Mouse (Mus musculus): Measurements from ENCODE around the gene Nudt3. TPM values are rescaled to one million over a fixed set of nuclear protein-coding genes. Genes with fewer than 3 reads are reported as not detected.

Gene Nudt3
- polyA plus RNA-seq, 1 experiment from 2014 or later, result 91.7 TPM

- peaks cover 18% of the 10 kb centered on the region for H3K27me3 ChIP-seq (ENCODE audit: poor library complexity, severe bottlenecking)
- H3K36me3 ChIP-seq (replicated peaks), result peaks cover 33% of the 10 kb centered on the region
- peak within 1 kb of the TSS; percentile 68 for H3K4me3 ChIP-seq
- under 1% methylated on average over 58 of the region's 58 CpGs for WGBS
- H3K27ac ChIP-seq, result peak within 1 kb of the TSS; percentile 88
- peaks cover 54% of the 10 kb centered on the region for H3K4me1 ChIP-seq
- no peaks in the 10 kb centered on the region for H3K9me3 ChIP-seq
- peak; percentile 95 for DNase-seq (ENCODE audit: extremely low spot score, low spot score)
Observed at GRCm38 (mm10) chr17:27565163-27565941, 57.9 kb downstream of the Nudt3 start, which contains the start of gene AI413582. AI413582 (minus strand) TSS chr17:27565756.

DNA sequence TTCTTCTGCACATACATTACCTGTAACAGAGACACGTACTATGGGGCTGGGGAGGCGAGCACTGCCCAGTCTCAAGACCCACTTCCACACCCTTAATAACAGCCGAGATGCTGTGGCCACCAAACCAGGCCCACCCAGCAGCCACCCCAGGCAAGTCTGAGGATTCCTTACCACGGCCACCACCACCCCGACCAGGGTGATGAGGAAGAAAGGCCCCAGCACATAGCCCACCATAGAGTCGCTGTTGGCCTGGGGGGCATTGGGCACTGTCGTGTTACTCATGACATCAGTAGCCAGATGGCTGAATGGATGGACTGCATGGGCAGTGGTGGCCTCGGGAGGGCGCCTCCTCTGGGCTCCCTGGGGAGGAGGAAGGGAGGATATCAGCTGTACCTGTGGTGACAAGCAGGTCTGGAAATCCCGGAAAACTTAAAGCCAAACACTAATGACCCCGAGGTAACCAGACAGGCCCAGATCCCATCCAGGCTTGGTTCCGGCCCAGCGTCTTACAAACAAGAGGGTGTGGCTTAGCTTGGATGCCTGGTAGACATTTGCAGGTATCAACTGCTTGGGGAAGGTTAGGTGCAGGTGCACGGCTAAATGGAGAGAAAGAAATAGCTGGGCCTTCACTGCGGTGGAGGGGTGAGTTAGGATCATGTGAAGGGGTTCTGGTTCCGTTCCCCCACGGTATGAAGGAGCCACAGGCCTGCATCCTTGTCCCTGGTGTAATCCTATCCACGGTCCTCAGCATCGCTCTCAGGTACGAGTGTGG, 58.7 kb downstream of the Nudt3 start:
- H3K27ac ChIP-seq, result peak overlapping the region; percentile 88
- H3K27me3 ChIP-seq (ENCODE audit: poor library complexity, severe bottlenecking), result peaks cover 18% of the 10 kb centered on the region
- peaks cover 40% of the 10 kb centered on the region for H3K36me3 ChIP-seq (replicated peaks)
- no peaks in the 10 kb centered on the region for H3K9me3 ChIP-seq
- DNase-seq (ENCODE audit: extremely low spot score, low spot score), result peak; percentile 53
- peak overlapping the region; percentile 68 for H3K4me3 ChIP-seq
- WGBS, result 8% methylated on average over 20 of the region's 20 CpGs
- peaks cover 62% of the 10 kb centered on the region for H3K4me1 ChIP-seq

DNA sequence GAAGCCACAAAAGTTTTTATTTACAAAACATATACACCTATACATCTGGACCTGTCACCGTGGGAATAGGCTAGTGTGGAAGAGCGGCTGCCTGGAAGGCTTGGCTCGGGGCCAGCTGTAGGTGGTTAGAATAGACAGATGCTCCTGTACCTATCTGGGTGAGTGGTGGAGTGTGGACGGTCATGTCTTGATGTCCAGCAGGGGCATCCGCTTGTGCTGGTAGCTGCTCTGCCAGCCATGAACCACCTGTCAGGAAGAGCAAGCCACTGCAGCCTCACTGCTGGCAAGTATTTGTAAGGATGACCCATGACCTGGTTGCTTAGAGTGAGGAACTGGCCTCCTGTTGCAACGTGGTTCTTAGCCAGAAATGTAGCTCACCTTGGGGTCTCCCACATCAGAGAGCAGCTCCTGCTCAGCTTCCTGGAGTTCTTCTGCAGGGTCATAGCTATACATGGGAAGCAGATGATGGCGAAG, 59.5 kb downstream of the Nudt3 start:
- H3K9me3 ChIP-seq, result no peaks in the 10 kb centered on the region
- peaks cover 41% of the 10 kb centered on the region for H3K36me3 ChIP-seq (replicated peaks)
- 49% methylated on average over 7 of the region's 7 CpGs for whole genome bisulfite sequencing
- DNase-seq (ENCODE audit: extremely low spot score, low spot score), result no peak
- H3K4me1 ChIP-seq, result peaks cover 69% of the 10 kb centered on the region
- H3K27ac ChIP-seq, result no peak overlapping the region
- peaks cover 18% of the 10 kb centered on the region for H3K27me3 ChIP-seq (ENCODE audit: poor library complexity, severe bottlenecking)
- H3K4me3 ChIP-seq, result 0 out of 2 replicates have a peak overlapping the region, but pooled peaks have one; percentile 68

GRCm38 (mm10) chr17:27561809-27562526, 61.3 kb downstream of the Nudt3 start:
- H3K27me3 ChIP-seq (ENCODE audit: poor library complexity, severe bottlenecking), result peaks cover 17% of the 10 kb centered on the region
- peaks cover 87% of the 10 kb centered on the region for H3K4me1 ChIP-seq
- no peaks in the 10 kb centered on the region for H3K9me3 ChIP-seq
- peaks cover 41% of the 10 kb centered on the region for H3K36me3 ChIP-seq (replicated peaks)
- DNase-seq (ENCODE audit: extremely low spot score, low spot score), result no peak
- no peak overlapping the region for H3K27ac ChIP-seq
- peak overlapping the region; percentile 6; the same call in 1 of the 2 replicates for H3K4me3 ChIP-seq
- WGBS, result 57% methylated on average over 10 of the region's 11 CpGs

- Histone ChIP-seq H3K4me1 (peaks cover 80% of the 10 kb centered on the region), H3K27me3 (ENCODE audit: poor library complexity, severe bottlenecking) (peaks cover 11% of the 10 kb centered on the region; the same call in 1 of the 2 replicates), H3K36me3 (replicated peaks) (peaks cover 41% of the 10 kb centered on the region), H3K4me3 (no peak overlapping the region), H3K9me3 (no peaks in the 10 kb centered on the region), H3K27ac (no peak overlapping the region; the same call in 1 of the 2 replicates)
- 89% methylated on average over 13 of the region's 13 CpGs for WGBS
- DNase-seq (ENCODE audit: extremely low spot score, low spot score), result no peak
Observed at GRCm38 (mm10) chr17:27560926-27561480, 62.3 kb downstream of the Nudt3 start.

- H3K4me3 ChIP-seq, result peak overlapping the region; percentile 98
- peaks cover 11% of the 10 kb centered on the region; the same call in 1 of the 2 replicates for H3K27me3 ChIP-seq (ENCODE audit: poor library complexity, severe bottlenecking)
- no peaks in the 10 kb centered on the region for H3K9me3 ChIP-seq
- H3K36me3 ChIP-seq (replicated peaks), result peaks cover 41% of the 10 kb centered on the region
- H3K4me1 ChIP-seq, result peaks cover 80% of the 10 kb centered on the region
- 78% methylated on average over 12 of the region's 12 CpGs for WGBS
- H3K27ac ChIP-seq, result peak overlapping the region; percentile 52; the same call in 1 of the 2 replicates
- no peak for DNase-seq (ENCODE audit: extremely low spot score, low spot score)
Observed at GRCm38 (mm10) chr17:27559596-27559995, 63.7 kb downstream of the Nudt3 start.

- H3K27ac ChIP-seq, result peak overlapping the region; percentile 52
- no peaks in the 10 kb centered on the region for H3K9me3 ChIP-seq
- peaks cover 80% of the 10 kb centered on the region for H3K4me1 ChIP-seq
- DNase-seq (ENCODE audit: extremely low spot score, low spot score), result no peak
- peaks cover 35% of the 10 kb centered on the region for H3K36me3 ChIP-seq (replicated peaks)
- H3K4me3 ChIP-seq, result peak overlapping the region; percentile 98
- H3K27me3 ChIP-seq (ENCODE audit: poor library complexity, severe bottlenecking), result peaks cover 9% of the 10 kb centered on the region; the same call in 1 of the 2 replicates
- WGBS, result 11% methylated on average over 5 of the region's 5 CpGs
Observed at GRCm38 (mm10) chr17:27558845-27559244, 64.5 kb downstream of the Nudt3 start.

- Histone ChIP-seq H3K4me3 (peak overlapping the region; percentile 98), H3K36me3 (replicated peaks) (peaks cover 30% of the 10 kb centered on the region), H3K4me1 (peaks cover 82% of the 10 kb centered on the region), H3K9me3 (no peaks in the 10 kb centered on the region), H3K27me3 (ENCODE audit: poor library complexity, severe bottlenecking) (peaks cover 7% of the 10 kb centered on the region; the same call in 1 of the 2 replicates), H3K27ac (peak overlapping the region; percentile 99)
- DNase-seq (ENCODE audit: extremely low spot score, low spot score), result peak; percentile 47
- under 1% methylated on average over 14 of the region's 14 CpGs for WGBS
Observed at GRCm38 (mm10) chr17:27557927-27558661, 65.2 kb downstream of the Nudt3 start.

DNA sequence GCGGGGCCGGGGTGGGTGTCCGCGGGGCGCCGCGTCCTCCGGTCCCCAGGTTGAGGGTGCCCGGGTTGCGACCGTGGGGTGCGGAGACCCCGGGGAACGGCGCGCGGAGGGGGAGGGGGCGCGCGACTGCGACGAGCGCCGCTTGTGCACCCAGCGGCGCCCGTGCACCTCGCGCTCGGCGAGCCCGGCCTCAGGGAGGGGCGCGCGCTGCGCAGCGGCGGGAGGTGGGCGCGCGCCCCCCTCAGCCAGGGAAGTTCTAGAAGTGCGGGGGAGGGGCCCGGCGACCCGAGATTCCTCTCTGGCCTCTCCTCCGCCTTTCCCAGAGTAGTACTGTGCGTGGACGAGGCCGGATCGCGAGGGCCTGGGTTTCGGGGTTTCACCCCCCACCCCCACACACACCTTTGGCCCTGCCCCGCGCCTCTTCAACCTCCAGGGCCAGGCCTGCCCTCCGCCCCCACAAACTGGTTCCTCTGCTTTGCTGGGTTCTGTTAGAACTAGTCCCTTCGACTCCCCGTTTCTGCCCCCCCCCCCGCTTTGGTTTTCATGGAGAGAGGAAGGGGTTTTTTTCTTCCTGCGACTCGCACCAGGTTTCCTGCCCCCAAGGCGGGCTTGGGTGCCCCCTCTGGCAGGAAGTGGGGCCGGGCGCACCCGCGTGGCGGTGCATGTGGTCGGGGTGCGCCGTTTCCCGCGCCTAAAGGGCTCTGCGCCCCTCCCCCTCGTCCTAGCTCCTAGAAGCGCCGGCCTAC, 65.9 kb downstream of the Nudt3 start:
- Histone ChIP-seq H3K27ac (peak overlapping the region; percentile 99), H3K9me3 (no peaks in the 10 kb centered on the region), H3K4me3 (peak overlapping the region; percentile 98), H3K36me3 (replicated peaks) (peaks cover 28% of the 10 kb centered on the region), H3K27me3 (ENCODE audit: poor library complexity, severe bottlenecking) (peaks cover 7% of the 10 kb centered on the region; the same call in 1 of the 2 replicates), H3K4me1 (peaks cover 87% of the 10 kb centered on the region)
- under 1% methylated on average over 69 of the region's 75 CpGs for WGBS
- DNase-seq (ENCODE audit: extremely low spot score, low spot score), result peak; percentile 63

GRCm38 (mm10) chr17:27556315-27557011, 66.8 kb downstream of the Nudt3 start, which contains the start of gene Hmga1:
Hmga1 (plus strand) TSS chr17:27556497.
- Histone ChIP-seq H3K4me1 (peaks cover 86% of the 10 kb centered on the region), H3K27me3 (ENCODE audit: poor library complexity, severe bottlenecking) (peaks cover 7% of the 10 kb centered on the region; the same call in 1 of the 2 replicates), H3K27ac (peak within 1 kb of the TSS; percentile 99), H3K9me3 (no peaks in the 10 kb centered on the region), H3K4me3 (peak within 1 kb of the TSS; percentile 98), H3K36me3 (replicated peaks) (peaks cover 20% of the 10 kb centered on the region)
- under 1% methylated on average over 79 of the region's 79 CpGs for WGBS
- peak; percentile 91 for DNase-seq (ENCODE audit: extremely low spot score, low spot score)

All from forebrain, embryonic 10.5 days (tissue).